Mouse (Mus musculus): ENCODE measurements around the gene Poc1a. TPM values are rescaled to one million over a fixed set of nuclear protein-coding genes. Genes with fewer than 3 reads are reported as not detected.

The Poc1a gene
- total RNA-seq, 2 experiments from 2014 or later: 3.5 to 10.6 TPM

GRCm38 (mm10) chr9:106262075-106262474 is 18.8 kb upstream of the Poc1a start:
- no peak for ATAC-seq (replicated peaks; ENCODE audit: low FRiP score, poor library complexity, severe bottlenecking)

- ATAC-seq (replicated peaks; ENCODE audit: low FRiP score, poor library complexity, severe bottlenecking): no peak
These were observed 17.4 kb upstream of the Poc1a start for GRCm38 (mm10) chr9:106263381-106263924.

- no peak for ATAC-seq (replicated peaks; ENCODE audit: low FRiP score, poor library complexity, severe bottlenecking)
These were observed 15.3 kb upstream of the Poc1a start for GRCm38 (mm10) chr9:106265358-106266075.

GRCm38 (mm10) chr9:106266936-106267657 is 13.8 kb upstream of the Poc1a start:
- no peak for ATAC-seq (replicated peaks; ENCODE audit: low FRiP score, poor library complexity, severe bottlenecking)

- ATAC-seq (replicated peaks; ENCODE audit: low FRiP score, poor library complexity, severe bottlenecking): 0 out of 2 replicates have a peak, but pooled peaks have one; percentile 31
These were observed 12.4 kb upstream of the Poc1a start for GRCm38 (mm10) chr9:106268421-106268820.

- no peak for ATAC-seq (replicated peaks; ENCODE audit: low FRiP score, poor library complexity, severe bottlenecking)
These were observed 11.6 kb upstream of the Poc1a start for GRCm38 (mm10) chr9:106269076-106269788.

GRCm38 (mm10) chr9:106269879-106270278 is 11.0 kb upstream of the Poc1a start:
- no peak for ATAC-seq (replicated peaks; ENCODE audit: low FRiP score, poor library complexity, severe bottlenecking)

GRCm38 (mm10) chr9:106270656-106271055 is 10.2 kb upstream of the Poc1a start:
- no peak for ATAC-seq (replicated peaks; ENCODE audit: low FRiP score, poor library complexity, severe bottlenecking)

GRCm38 (mm10) chr9:106272288-106272687 is 8.6 kb upstream of the Poc1a start:
- no peak for ATAC-seq (replicated peaks; ENCODE audit: low FRiP score, poor library complexity, severe bottlenecking)

GRCm38 (mm10) chr9:106273276-106273675 is 7.6 kb upstream of the Poc1a start:
- no peak for ATAC-seq (replicated peaks; ENCODE audit: low FRiP score, poor library complexity, severe bottlenecking)

- no peak for ATAC-seq (replicated peaks; ENCODE audit: low FRiP score, poor library complexity, severe bottlenecking)
These were observed 7.1 kb upstream of the Poc1a start for GRCm38 (mm10) chr9:106273791-106274190.

GRCm38 (mm10) chr9:106274652-106275180 is 6.1 kb upstream of the Poc1a start:
- ATAC-seq (replicated peaks; ENCODE audit: low FRiP score, poor library complexity, severe bottlenecking): no peak

- no peak for ATAC-seq (replicated peaks; ENCODE audit: low FRiP score, poor library complexity, severe bottlenecking)
These were observed 5.1 kb upstream of the Poc1a start for GRCm38 (mm10) chr9:106275806-106276205.

GRCm38 (mm10) chr9:106280386-106280785 is 475 bp upstream of the Poc1a start:
- peak; percentile 70 for ATAC-seq (replicated peaks; ENCODE audit: low FRiP score, poor library complexity, severe bottlenecking)

GRCm38 (mm10) chr9:106282024-106282423 is 1.2 kb downstream of the Poc1a start:
- no peak for ATAC-seq (replicated peaks; ENCODE audit: low FRiP score, poor library complexity, severe bottlenecking)

- ATAC-seq (replicated peaks; ENCODE audit: low FRiP score, poor library complexity, severe bottlenecking): no peak
These were observed 6.3 kb downstream of the Poc1a start for GRCm38 (mm10) chr9:106287165-106287564.

GRCm38 (mm10) chr9:106288864-106289263 is 8.0 kb downstream of the Poc1a start:
- peak; percentile 76 for ATAC-seq (replicated peaks; ENCODE audit: low FRiP score, poor library complexity, severe bottlenecking)

GRCm38 (mm10) chr9:106289841-106290240 is 9.0 kb downstream of the Poc1a start:
- ATAC-seq (replicated peaks; ENCODE audit: low FRiP score, poor library complexity, severe bottlenecking): no peak

- ATAC-seq (replicated peaks; ENCODE audit: low FRiP score, poor library complexity, severe bottlenecking): no peak
These were observed 9.8 kb downstream of the Poc1a start for GRCm38 (mm10) chr9:106290636-106291122.

GRCm38 (mm10) chr9:106293569-106294156 is 12.8 kb downstream of the Poc1a start:
- no peak for ATAC-seq (replicated peaks; ENCODE audit: low FRiP score, poor library complexity, severe bottlenecking)
